ENCODE assay signal across 8 mouse cellular contexts in the genomic region with DNA sequence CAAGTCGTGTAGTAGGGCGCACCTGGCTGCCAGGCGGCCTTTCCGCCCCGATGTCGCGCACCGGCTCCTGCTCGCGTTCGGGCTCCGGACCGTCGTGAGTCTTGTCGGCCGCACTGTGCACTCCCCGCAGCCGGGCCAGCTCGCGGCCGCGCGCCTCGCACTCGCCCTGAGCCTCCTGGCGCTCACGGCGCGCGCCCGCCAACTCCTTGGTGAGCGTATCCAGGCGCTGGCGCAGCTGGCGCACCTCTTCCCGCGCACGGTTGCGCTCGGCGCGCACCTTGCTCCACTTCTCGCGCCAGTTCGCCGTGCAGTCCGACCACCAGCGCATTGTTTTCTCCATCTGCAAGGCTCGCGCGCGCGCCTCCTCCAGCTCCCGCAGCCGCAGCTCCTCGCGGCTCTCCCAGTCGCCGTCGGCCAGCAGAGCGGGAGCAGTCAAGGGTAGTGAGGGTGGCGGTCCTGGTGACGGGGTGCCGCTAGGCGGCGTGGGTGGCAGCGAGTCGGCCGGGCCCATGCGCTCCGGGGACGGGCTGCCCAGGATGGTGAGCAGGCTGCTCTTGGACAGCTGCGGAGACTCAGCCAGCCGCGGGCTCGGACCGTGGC. TPM values are rescaled to one million over a fixed set of nuclear protein-coding genes. Genes with fewer than 3 reads are reported as not detected.
DNase-seq lines count a peak whose midpoint lies in the region; ATAC-seq and TF ChIP-seq lines count a peak whose summit lies in the region.

No protein-coding gene starts in this region.

- no peak overlapping the region for H3K27ac ChIP-seq in embryonic facial prominence, embryonic 15.5 days (replicated peaks)
- H3K27ac ChIP-seq in hindbrain, embryonic 10.5 days: peak overlapping the region; percentile 57
- no peak overlapping the region for H3K27ac ChIP-seq in thymus, adult 2 months (ENCODE audit: control insufficient read depth, insufficient read depth, low read length)

- no peak for TF ChIP-seq CTCF in thymus, adult 2 months (IDR thresholded peaks at IDR 0.05; ENCODE audit: borderline replicate concordance, control insufficient read depth, extremely low read depth, insufficient read depth, low read length, poor library complexity)

- peak; percentile 58 for DNase-seq in thymus, postnatal 4 days
- DNase-seq in thymus, postnatal 0 days (ENCODE audit: low spot score): no peak
- peak; percentile 86 for DNase-seq in hindbrain, embryonic 10.5 days (ENCODE audit: low spot score)
- peak; percentile 40 to 46 for DNase-seq in layer of hippocampus, postnatal 36 days
- peak; percentile 88 for DNase-seq in lung, postnatal 10 days
- peak; percentile 45 to 64 for DNase-seq in right cerebral cortex, adult 2 months (ENCODE audit: low spot score in 2 of 2)
- DNase-seq in thymus, adult 2 months: no peak

- H3K4me2 ChIP-seq in embryonic facial prominence, embryonic 15.5 days (replicated peaks): peak overlapping the region; percentile 55

- 13% methylated on average over 77 of the region's 77 CpGs for WGBS in embryonic facial prominence, embryonic 15.5 days
- 3% methylated on average over 77 of the region's 77 CpGs for WGBS in hindbrain, embryonic 10.5 days
- 86% methylated on average over 77 of the region's 77 CpGs for WGBS in thymus, adult 2 months

- peaks cover 52% of the 10 kb centered on the region for H3K4me1 ChIP-seq in embryonic facial prominence, embryonic 15.5 days
- peaks cover 59% of the 10 kb centered on the region for H3K4me1 ChIP-seq in hindbrain, embryonic 10.5 days (replicated peaks)
- peaks cover 8% of the 10 kb centered on the region for H3K4me1 ChIP-seq in thymus, adult 2 months (replicated peaks; ENCODE audit: control insufficient read depth, insufficient read depth, low read length)

- H3K9ac ChIP-seq in embryonic facial prominence, embryonic 15.5 days: no peak overlapping the region

- TF ChIP-seq POLR2A in thymus, adult 2 months (IDR thresholded peaks at IDR 0.05; ENCODE audit: control insufficient read depth, extremely low read depth, insufficient read depth, low read length, poor library complexity): no peak

- H3K27me3 ChIP-seq in embryonic facial prominence, embryonic 15.5 days: no peaks in the 10 kb centered on the region
- H3K27me3 ChIP-seq in hindbrain, embryonic 10.5 days (ENCODE audit: insufficient read depth, poor library complexity, severe bottlenecking): peaks cover 58% of the 10 kb centered on the region
- no peaks in the 10 kb centered on the region; the same call in 1 of the 2 replicates for H3K27me3 ChIP-seq in thymus, adult 2 months (ENCODE audit: control insufficient read depth, insufficient read depth, low read length)

- H3K9me3 ChIP-seq in embryonic facial prominence, embryonic 15.5 days (replicated peaks): no peaks in the 10 kb centered on the region
- no peaks in the 10 kb centered on the region for H3K9me3 ChIP-seq in hindbrain, embryonic 10.5 days

- ATAC-seq in embryonic facial prominence, embryonic 15.5 days (ENCODE audit: insufficient number of reproducible peaks, low FRiP score, low TSS enrichment, low read depth): 0 out of 2 replicates have a peak, but pooled peaks have one; percentile 2

- peak overlapping the region; percentile 35 for H3K4me3 ChIP-seq in embryonic facial prominence, embryonic 15.5 days (replicated peaks)
- H3K4me3 ChIP-seq in hindbrain, embryonic 10.5 days: peak overlapping the region; percentile 62
- no peak overlapping the region for H3K4me3 ChIP-seq in thymus, adult 2 months (ENCODE audit: control insufficient read depth, insufficient read depth, low read length)

- H3K36me3 ChIP-seq in embryonic facial prominence, embryonic 15.5 days: peaks cover 35% of the 10 kb centered on the region
- H3K36me3 ChIP-seq in hindbrain, embryonic 10.5 days: peaks cover 10% of the 10 kb centered on the region; the same call in 1 of the 2 replicates
- no peaks in the 10 kb centered on the region for H3K36me3 ChIP-seq in thymus, adult 2 months (ENCODE audit: control insufficient read depth, insufficient read depth, low read length)

RNA-seq across cellular contexts. Expression of a gene that starts 4.7 kb away (rescaled TPM):
- 7.8 and 9.4 TPM in 2 replicates for polyA plus RNA-seq in thymus, postnatal 0 days (2015; fragmentation: Nextera tagmentation; extraction: Ambion mirVana)
- polyA plus RNA-seq in embryonic facial prominence, embryonic 15.5 days (2015; fragmentation: Nextera tagmentation; extraction: Ambion mirVana): 42.3 and 44.6 TPM in 2 replicates
- polyA plus RNA-seq in hindbrain, embryonic 10.5 days (2016; fragmentation: Nextera tagmentation; extraction: Ambion mirVana): 15.7 and 17.5 TPM in 2 replicates
- 1 to 10 TPM; 1.1 to 2.1 TPM for total RNA-seq in layer of hippocampus, postnatal 36 days (2021)
- polyA plus RNA-seq in thymus, adult 2 months (2012; rRNA removed): 6.8 and 7.2 TPM in 2 replicates

RNA-seq across cellular contexts. Expression of a gene that starts 10.3 kb away (rescaled TPM):
- polyA plus RNA-seq in thymus, postnatal 0 days (2015; fragmentation: Nextera tagmentation; extraction: Ambion mirVana): 5.4 and 5.5 TPM in 2 replicates
- polyA plus RNA-seq in embryonic facial prominence, embryonic 15.5 days (2015; fragmentation: Nextera tagmentation; extraction: Ambion mirVana): 0.07 and 0.08 TPM in 2 replicates
- 0.22 and 0.68 TPM in 2 replicates for polyA plus RNA-seq in hindbrain, embryonic 10.5 days (2016; fragmentation: Nextera tagmentation; extraction: Ambion mirVana)
- not detected for total RNA-seq in layer of hippocampus, postnatal 36 days (2021)
- polyA plus RNA-seq in thymus, adult 2 months (2012; rRNA removed): 37.5 and 40.5 TPM in 2 replicates

RNA-seq across cellular contexts. Expression of a gene that starts 37.0 kb away (rescaled TPM):
- polyA plus RNA-seq in thymus, postnatal 0 days (2015; fragmentation: Nextera tagmentation; extraction: Ambion mirVana): 3.8 TPM in 2 replicates
- polyA plus RNA-seq in embryonic facial prominence, embryonic 15.5 days (2015; fragmentation: Nextera tagmentation; extraction: Ambion mirVana): 31.0 and 31.1 TPM in 2 replicates
- polyA plus RNA-seq in hindbrain, embryonic 10.5 days (2016; fragmentation: Nextera tagmentation; extraction: Ambion mirVana): 14.6 and 16.9 TPM in 2 replicates
- total RNA-seq in layer of hippocampus, postnatal 36 days (2021): 10 to 100 TPM; 27.4 to 27.6 TPM
- 3.1 and 4.9 TPM in 2 replicates for polyA plus RNA-seq in thymus, adult 2 months (2012; rRNA removed)

RNA-seq across cellular contexts. Expression of a gene that starts 55.9 kb away (rescaled TPM):
- 139 and 145 TPM in 2 replicates for polyA plus RNA-seq in thymus, postnatal 0 days (2015; fragmentation: Nextera tagmentation; extraction: Ambion mirVana)
- 132 and 135 TPM in 2 replicates for polyA plus RNA-seq in embryonic facial prominence, embryonic 15.5 days (2015; fragmentation: Nextera tagmentation; extraction: Ambion mirVana)
- polyA plus RNA-seq in hindbrain, embryonic 10.5 days (2016; fragmentation: Nextera tagmentation; extraction: Ambion mirVana): 154 and 169 TPM in 2 replicates
- total RNA-seq in layer of hippocampus, postnatal 36 days (2021): 10 to 100 TPM; 62.4 to 71.5 TPM
- 146 and 160 TPM in 2 replicates for polyA plus RNA-seq in thymus, adult 2 months (2012; rRNA removed)

Comparison
In these comparisons a context has a peak if more than half of its experiments do, and no peak if none do; other contexts are left out.
1. DNase-seq: peak in thymus, postnatal 4 days (single experiment), hindbrain, embryonic 10.5 days (single experiment), layer of hippocampus, postnatal 36 days (2 of 2), lung, postnatal 10 days (single experiment) and right cerebral cortex, adult 2 months (2 of 2); none in thymus, postnatal 0 days (single experiment) and thymus, adult 2 months (single experiment).